Mouse (Mus musculus) kidney, postnatal 36 days (tissue): ENCODE results near the gene Slc25a10.

Experiments used
- DNase-seq, 2 experiments: peaks; one replicate each; pipeline ENCODE4 v3.0.0; 2021 to 2022; ENCODE audit warnings: mixed read lengths in 2 of 2

Slc25a10 gene

DNA sequence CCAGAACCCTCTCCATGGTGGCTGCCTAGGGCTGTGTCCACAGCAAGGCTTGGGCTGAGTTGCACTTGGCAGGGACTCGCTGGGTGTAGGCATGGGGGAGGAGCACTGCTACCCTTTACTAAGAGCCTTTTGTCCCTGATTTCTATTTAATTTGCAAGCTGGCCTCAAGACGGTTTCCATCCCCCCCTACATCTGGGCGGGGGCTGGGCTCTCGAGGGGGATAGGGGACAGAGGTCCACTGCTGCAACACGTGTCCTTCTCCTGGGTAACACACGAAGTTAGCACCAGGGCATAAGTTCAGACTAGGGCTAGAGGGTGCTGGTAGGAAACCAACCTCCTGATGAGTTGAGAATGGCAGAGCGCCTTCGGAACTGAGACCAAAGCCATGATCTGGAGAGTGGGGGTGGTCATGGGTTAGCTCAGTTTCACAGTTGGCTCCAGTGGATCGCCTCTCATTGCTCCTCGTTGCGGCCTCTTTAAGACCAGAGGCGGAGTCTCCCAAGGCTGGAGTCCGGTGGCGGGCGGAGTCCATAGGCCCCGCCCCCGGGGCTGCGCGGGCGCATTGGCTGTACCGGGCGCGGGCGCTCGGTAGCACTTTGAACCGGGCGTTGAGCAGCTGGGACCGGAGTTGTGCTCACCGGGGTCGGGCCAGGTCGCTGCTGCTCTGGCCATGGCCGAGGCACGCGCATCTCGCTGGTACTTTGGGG, at the start of gene Slc25a10:
Gene Slc25a10 (plus strand): TSS at position 524 of the 707 bp plus-strand sequence.
- peak; percentile 94 to 97 for DNase-seq

DNA sequence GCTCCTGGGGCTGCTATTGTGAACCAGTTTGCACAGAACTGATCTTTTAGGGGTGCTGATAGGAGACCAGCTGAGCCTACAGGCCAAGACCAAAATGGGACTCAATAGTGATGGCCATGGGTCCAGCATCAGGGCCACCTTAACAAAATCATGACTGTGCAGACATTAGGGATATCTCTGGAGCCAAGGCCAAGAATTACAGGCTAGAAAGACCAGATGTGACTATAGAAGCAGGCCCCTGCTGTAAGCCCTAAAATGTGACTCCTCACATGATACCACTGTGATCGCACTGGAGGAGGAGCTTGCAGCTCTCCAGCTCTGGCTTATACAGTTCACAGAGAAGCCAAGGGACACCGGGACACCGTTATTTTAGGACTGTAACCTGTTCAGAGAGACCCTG, 49.3 kb upstream of the Slc25a10 start, which contains the start of gene Tspan10:
Gene Tspan10 (plus strand): TSS at position 301 of the 400 bp plus-strand sequence.
- no peak for DNase-seq

DNA sequence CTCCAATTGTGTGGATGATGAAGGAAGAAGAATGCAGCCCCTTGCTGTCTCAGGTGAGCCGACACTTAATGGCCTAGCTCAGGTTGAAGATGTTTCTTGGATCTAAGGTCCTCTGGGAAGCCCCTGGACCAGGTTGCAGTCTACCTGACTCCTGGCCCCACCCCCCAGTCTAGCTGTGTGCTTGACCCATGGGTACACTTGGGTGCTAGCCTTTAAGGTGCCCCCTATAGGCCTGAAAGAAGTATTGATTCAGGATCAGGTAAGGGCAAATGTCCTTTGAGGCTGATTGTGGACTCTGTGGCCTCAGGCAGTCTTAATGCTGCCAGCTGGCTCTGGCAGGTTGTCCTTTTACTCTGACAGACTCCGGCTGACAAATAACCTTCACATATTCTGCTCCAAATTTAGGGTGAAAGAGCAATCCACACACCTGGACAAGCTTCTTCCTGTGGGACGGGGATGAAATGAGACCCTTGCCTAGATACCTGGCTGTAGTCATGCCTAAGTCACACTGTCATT, 48.8 kb upstream of the Slc25a10 start:
- DNase-seq, result peak in 1 of 2 experiments; percentile 25

DNA sequence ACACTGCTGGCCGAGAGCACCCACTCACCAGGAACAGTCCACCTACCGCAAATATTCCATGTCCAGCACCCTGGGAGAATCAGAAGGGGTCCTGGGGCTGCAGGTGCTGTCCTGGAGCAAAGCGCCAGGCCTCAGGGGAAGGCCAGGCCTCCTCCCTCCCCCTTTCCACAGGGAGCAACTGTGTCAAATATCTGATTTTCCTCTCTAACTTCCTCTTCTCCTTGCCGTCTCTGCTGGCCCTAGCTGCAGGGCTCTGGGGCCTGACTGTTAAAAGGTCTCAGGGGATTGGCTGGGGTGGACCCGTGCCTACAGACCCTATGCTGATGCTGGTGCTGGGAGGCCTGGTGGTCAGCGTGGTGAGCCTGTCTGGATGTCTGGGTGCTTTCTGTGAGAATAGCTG, 47.5 kb upstream of the Slc25a10 start:
- DNase-seq, result no peak

DNA sequence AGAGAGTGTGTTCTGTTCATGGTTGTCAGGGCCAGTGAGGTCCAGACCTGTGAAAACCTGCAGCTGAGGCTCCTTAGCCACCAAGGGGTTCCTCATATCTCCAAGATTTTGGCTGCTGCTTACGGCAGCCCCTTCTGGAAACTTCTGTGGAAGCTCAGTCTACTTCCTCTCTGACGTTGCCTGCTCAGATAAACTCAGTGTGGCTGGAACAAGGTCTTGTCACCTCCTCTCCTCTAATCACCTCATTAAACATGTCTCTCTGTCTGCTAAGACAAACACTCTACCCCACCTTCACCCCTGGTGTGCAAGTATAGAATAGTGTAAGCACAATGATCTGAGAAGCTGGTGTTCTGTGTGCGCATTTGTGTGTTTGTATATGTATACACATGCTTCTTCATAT, 46.2 kb upstream of the Slc25a10 start:
- DNase-seq, result no peak

DNA sequence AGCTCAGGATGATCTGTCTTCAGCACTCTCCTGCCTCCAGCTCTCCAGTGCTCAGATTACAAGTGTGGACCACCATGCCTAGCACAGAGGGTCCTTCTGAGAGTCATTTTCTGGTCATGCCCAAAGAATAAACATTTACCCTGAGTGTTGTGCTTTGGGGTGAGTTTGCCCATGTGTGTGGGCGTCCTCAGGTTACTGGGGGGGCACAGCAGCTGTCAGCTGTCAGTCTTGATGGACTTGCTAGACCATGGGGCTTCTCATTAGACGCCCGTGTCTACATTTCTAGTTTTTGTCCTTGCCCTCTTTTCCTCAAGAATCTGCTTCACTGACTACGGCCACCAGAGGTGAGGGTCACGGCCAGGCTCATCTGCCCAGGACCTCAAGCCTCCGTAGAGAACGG, 44.5 kb upstream of the Slc25a10 start:
- no peak for DNase-seq

DNA sequence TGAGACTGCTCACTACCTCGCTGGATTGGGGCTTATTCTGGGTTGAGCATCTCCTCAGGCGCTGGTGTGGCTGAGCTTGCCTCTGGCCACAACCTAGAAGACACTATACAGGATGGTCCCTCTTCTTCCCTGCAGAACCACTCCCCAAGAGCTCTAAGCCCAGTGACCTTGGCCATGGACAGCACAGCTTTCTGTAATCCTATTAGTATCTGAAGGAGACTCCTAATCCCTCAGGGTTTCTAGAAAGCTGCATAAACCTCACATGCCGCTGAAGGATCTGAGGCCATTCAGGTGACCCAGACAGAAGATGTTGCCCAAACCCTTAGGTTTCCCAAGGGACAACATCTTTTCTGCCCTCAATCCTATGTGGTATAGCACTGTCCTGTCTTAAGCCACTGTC, 39.4 kb upstream of the Slc25a10 start:
- no peak for DNase-seq

DNA sequence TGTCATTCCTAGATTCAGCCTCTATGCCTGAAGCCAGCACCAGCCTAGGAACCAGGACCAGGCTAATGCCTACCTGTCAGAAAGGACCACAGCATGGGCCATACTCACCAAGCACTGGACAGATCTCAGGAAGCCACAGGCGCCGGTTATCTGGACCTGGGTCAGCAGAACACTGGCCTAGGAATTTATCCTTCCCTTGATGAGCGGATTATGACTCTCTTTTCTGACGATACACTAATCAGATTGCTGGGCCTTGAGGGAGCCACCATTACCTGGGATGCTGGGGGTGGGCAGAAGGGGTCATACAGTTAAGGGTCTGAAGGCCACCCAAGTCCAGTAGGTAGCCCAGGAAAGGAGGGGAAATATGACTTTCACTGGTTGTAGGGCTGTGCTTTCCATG, 38.3 kb upstream of the Slc25a10 start, which contains the start of gene Pde6g:
Gene Pde6g (minus strand): TSS at position 195 of the 400 bp plus-strand sequence.
- no peak for DNase-seq

DNA sequence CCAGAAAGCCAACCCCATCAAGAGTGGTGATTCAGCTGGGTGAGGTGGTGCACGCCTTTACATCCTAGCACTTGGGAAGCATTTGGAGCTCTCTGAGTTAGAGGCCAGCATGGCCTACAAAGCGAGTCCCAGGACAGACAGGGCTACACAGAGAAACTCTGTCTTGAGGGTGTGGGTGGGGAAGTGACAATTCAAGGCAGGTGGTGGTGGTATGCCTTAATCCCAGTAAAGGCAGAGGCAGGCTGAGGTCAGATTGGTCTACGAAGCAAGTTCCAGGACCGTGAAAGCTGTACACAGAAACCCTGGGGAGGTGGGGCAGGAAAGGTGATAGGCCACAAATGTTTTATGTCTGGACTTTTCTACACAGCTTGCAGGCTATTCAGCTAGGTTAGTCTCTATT, 36.7 kb upstream of the Slc25a10 start:
- no peak for DNase-seq

DNA sequence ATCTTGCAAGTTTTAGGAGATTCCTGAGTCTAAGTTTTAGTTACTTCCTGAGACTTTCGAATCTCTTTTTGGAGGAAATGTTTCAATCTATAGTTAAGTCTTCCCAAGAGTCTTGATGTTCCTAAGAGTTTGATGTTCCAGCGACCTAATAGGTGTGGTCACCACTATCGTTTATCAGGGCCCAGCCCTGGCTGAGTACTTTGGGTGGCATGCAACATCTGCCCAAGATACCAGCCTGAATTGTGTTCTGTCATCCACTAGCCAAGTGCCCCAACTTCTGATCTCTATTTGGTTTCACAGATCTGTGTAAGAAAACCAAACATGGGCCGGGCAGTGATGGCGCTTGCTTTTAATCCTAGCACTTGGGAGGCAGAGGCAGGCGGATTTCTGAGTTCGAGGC, 36.2 kb upstream of the Slc25a10 start:
- DNase-seq, result no peak

DNA sequence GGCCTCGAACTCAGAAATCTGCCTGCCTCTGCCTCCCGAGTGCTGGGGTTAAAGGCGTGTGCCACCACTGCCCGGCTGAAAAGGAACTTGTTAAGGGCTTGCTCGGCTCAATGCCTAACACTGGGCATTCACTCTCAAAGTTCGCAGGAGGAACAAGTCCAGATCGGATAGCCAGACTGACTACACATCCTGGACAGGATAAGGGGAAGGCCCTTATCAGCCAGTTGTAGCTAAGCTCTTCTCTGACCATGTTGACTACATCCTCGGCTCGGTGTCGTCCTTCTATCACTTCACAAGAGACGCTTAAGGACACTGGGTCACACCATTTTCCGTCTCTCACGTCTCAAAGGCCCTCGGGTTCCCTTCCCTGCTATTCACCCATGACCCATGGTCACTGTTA, 34.3 kb upstream of the Slc25a10 start:
- peak in 1 of 2 experiments; percentile 14 for DNase-seq

DNA sequence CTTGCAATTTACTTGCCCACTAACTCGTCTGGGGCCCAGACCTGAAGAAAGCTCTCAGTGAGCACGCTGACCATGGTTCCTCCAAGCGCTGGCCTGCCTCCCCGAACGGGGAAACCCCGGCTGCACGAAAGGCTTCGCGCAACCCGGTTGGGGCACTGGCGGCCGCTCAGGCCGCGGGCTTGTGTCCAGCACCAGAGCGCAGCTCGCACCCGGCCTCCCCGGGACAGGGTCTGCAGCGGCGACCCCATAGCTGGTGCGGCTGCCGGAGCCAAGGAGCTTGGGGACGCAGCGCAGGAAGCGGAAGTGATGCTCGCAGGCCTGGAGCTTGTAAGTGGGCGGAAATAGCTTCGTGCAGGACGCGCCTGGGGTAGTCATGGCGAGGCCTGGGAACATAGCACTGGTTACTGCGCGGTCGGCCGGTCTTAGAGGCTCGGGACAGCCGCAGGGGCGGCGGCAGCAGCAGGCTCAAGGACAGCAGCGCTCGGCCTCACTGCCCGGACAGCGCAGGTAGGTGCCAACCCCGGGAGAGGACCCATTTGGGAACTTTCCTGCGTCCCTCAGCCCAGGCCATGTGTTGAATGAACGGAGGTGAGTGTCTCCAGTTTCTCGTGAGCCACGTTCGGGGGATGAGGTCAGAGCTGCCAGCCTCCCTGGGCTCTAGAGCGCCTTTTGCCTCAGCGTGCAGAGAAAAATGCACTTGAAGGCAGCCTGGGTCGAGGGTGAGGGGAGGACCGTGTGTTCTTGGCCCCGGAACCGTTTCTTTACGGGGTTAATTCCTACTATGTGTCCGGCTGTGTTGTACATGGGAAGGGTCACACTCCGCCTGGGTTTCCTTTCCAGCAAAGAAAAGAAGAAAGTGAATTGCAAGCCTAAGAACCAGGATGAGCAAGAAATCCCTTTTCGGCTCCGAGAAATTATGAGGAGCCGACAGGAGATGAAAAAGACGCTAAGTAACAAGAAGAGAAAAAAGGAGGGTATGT, 33.6 kb upstream of the Slc25a10 start, which contains the start of the genes Oxld1 and Ccdc137:
Gene Oxld1 (minus strand): TSS at position 297 of the 980 bp plus-strand sequence.
Gene Ccdc137 (plus strand): TSS at position 344 of the 980 bp plus-strand sequence.
- DNase-seq, result peak; percentile 77 to 87

DNA sequence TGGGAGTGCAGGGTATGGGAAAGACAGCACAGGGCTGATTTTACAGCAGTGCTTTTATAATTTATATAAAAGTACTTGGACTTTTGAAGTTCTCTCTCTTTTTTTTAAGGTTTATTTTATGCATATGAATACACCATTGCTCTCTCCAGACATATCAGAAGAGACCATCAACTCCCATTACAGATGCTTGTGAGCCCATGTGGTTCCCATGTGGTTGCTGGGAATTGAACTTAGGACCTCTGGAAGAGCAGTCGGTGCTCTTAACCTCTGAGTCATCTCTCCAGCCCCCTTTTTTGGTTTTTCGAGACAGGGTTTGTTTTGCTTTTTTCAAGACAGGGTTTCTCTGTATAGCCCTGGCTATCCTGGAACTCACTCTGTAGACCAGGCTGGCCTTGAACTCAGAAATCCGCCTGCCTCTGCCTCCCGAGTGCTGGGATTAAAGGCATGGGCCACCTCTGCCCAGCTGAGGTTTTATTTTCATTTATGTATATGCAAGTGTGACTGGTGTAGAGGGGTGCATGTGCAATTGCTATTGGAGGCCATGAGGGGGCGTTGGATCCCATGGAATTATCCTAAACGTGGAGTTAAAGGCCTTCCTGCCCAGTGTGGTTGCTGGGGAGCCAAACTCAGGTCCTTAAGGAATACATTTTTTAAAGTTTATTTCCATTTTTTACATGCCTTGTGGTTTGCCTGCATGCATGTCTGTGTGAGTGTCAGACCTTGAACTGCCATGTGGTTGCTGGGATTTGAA, 32.6 kb upstream of the Slc25a10 start:
- peak in 1 of 2 experiments; percentile 58 for DNase-seq

DNA sequence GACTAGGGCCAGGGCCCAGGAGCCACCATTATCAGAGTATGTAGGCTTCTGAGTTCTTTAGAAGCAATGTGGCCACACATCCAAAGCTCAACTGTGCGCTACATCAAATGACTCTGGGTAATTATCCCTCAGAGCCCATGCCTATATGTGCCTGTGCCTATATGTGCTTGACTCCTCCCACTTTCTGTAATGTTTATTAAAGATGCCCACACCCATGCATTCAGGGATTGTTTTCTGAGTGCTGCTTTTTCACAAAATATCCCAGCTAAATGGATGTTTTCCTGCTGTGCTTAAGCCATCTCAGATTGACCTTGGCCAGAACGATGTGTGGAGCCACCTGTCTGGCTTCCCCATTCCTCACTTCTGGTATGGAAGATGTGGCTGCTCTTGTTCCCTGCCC, 28.1 kb upstream of the Slc25a10 start:
- DNase-seq, result no peak

DNA sequence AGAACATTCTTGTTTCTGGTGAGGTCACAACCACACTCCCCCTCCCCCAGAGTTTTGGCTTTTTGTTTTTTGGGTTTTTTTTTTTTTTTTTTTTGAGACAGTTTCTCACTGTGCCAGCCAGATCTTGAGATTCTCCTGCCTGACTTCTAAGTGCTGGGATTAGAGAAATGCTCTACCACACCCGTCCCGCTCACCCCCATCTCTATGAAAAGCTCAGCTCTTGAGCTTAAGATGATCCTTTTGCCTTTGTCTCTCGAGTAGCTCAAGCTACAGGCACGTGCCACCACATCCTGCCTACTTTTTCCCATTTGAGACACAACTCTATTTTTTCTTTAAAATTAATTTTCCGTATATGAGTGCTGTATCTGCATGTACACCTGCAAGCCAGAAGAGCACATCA, 27.3 kb upstream of the Slc25a10 start:
- DNase-seq, result no peak

DNA sequence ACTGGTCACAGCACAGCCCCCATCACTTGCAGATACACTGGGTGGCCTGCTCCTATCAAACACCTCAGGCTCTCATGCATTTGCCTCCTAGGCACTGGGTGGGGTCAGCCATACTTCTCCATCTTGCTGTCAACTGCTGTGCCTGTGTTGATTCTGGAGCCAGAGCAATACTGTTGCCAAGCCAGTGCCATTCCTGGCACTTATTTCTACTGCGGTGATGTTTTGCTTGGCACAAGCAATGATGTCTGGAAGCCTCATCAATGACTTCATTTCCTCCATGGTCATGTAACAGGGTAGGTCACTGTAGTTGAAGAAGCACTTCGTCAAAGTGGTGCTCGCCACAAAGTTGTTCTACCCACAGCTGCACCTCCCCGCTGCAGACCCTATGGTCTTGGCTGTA, 26.1 kb upstream of the Slc25a10 start:
- no peak for DNase-seq

DNA sequence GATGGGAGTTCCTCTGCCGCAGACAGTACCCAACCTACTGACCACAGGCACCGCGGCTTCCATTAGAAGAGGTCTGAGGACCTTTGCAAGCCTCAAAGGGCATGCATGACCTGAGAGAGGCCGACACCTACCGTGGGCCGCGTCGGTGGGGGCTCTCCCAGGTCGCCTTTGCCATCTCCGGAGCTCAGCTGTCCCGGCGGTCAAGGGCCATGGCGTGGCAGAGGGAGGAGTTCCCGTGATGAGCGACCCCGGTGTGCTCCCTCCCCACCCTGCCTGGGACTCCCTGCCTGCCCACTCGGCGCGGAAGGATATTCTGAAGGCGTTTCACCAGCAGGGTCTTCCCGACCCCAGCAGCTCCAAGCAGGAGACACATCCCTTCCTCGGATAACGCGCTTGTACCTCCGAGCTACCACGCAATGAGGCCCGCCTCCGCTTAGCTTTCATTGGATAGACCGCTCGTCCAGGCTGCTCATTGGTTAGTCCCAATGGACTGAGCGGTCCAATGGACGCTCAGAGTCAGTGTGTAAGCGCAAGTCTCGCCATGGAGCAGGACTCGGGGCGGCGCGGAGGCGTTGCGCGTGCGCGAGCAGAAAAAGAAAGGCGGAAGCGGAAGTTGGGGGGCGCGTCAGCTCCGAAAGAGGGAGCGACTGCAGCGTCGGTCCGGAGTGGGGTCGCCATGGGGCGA, 24.4 kb upstream of the Slc25a10 start, which contains the start of gene Arl16:
Gene Arl16 (minus strand): TSS at position 557 of the 685 bp plus-strand sequence.
- peak; percentile 96 for DNase-seq

DNA sequence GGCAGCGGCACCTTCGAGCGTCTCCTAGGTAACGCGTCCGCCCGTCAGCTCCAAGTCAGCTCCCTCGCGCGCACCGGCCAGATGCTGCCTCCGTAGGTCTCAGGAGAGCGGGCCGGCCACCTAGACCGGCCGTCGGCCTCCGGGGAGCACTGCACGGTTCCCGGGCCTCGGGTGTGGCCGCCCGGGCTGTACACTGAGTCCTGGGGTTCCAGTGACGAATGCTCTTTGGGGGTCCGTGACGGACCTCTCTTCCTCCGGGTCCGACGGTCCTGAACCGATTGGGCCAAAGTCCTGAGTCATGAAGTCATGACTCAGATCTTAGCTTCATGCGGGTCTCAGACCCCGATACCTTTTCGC, 23.9 kb upstream of the Slc25a10 start:
- DNase-seq, result no peak

DNA sequence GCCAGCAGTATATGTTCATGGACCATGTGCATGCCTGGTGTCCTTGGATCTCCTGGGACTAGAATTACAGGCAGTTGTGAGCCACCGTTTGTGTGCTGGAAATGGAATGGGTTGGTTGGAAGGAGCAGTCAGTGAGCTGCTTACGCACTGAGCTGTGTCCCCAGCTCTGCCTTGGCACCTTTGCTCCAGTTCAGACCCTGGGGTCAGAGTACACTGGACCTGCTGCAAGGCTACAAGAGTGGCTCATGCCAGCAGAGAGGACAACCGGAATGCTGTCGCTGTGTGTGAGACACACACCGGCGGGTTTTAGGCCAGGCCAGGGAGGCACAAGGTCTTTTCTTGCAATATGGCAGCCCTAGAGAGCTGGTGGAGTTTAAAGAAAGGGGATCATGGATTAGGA, 19.6 kb upstream of the Slc25a10 start:
- DNase-seq, result peak; percentile 78 to 83

DNA sequence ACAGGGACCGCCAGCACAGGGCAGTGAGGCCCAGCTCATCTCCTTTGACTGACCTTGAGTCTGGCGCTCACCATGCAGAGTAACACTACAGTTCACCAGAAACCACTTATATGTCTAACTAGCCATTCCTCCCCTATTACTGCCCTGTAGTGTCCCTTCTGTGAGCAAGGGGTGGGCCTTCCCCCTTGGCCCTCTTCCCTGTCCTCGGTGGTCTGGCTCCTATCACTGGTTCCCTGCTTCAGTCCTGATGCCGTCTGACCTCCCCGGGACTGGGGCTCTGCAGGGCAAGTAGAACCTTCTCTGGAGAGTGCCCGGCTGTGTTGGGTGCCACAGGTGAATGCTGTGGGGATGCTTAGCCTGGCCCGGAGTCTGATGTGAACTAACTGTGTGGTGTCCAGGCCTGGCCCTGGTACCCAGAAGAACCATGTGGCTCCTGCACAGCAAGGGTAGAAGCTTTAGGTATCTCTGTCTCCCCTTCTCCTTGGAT, 8.1 kb upstream of the Slc25a10 start:
- no peak for DNase-seq

DNA sequence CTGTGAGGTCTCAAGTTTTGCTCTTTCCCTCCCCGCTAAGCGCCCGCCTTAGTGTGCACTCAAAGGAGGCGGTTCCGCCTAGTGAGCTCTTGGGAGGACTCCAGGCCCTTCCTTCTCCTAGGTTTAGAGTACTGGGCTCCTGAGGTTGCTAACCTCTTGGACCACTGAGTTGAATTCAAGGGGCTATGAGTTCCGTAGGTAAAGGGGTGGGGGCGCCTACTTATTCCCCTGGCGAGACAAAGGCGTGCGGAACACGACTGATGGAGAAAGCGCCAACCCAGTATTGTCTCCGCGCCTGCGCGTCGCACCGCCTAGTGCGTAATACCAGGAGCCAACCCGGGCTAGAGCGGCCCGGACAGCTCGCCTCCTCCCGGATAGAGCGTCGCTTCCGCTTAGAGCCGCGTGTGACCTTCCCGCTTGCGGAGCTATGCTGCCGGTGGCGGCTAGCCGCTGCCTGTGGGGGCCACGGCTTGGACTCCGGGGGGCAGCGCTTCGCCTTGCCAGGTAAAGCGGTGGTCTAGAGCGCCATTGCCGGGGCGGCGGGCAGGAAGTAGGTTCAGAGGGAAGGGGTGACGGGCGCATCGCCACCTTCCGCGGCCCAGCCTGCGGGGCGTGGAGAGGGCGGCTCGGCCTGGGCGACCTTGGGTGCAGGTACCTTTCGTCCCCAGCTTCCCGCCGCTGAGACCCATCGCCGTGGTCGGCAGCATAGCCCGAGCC, 7.2 kb upstream of the Slc25a10 start, which contains the start of gene Mrpl12:
Gene Mrpl12 (plus strand): TSS at position 349 of the 717 bp plus-strand sequence.
- peak; percentile 91 to 94 for DNase-seq
